Mouse (Mus musculus) megakaryocyte-erythroid progenitor cell, adult 5-6 weeks (primary cell): ENCODE data around the gene Tspan18. TPM values are rescaled to one million over a fixed set of nuclear protein-coding genes. Genes with fewer than 3 reads are reported as not detected.

Experiments
- ATAC-seq: replicated peaks from 2 replicates; pipeline ENCODE4 v1.8.0; 2016; ENCODE audit warnings: mild to moderate bottlenecking, inconsistent platforms; ENCODE audit not compliant: severe bottlenecking, poor library complexity, low FRiP score, low TSS enrichment
- total RNA-seq, 2 experiments: library from RNA; stranded (forward) in 1 of 2; stranded (reverse) in 1 of 2; fragments of 200-1000, 215-1000 nt in 1 of 2; fragments of >200 nt in 1 of 2; fragmentation: Nextera tagmentation in 1 of 2; gene quantifications; 2 replicates each; pipeline ENCODE4 v1.2.3; 2014 to 2017

Tspan18 gene
- total RNA-seq (2014; fragmentation: Nextera tagmentation) (4.1 TPM in 1 of 2 replicates, not detected in the other), total RNA-seq (2017) (not detected in 2 replicates)

DNA sequence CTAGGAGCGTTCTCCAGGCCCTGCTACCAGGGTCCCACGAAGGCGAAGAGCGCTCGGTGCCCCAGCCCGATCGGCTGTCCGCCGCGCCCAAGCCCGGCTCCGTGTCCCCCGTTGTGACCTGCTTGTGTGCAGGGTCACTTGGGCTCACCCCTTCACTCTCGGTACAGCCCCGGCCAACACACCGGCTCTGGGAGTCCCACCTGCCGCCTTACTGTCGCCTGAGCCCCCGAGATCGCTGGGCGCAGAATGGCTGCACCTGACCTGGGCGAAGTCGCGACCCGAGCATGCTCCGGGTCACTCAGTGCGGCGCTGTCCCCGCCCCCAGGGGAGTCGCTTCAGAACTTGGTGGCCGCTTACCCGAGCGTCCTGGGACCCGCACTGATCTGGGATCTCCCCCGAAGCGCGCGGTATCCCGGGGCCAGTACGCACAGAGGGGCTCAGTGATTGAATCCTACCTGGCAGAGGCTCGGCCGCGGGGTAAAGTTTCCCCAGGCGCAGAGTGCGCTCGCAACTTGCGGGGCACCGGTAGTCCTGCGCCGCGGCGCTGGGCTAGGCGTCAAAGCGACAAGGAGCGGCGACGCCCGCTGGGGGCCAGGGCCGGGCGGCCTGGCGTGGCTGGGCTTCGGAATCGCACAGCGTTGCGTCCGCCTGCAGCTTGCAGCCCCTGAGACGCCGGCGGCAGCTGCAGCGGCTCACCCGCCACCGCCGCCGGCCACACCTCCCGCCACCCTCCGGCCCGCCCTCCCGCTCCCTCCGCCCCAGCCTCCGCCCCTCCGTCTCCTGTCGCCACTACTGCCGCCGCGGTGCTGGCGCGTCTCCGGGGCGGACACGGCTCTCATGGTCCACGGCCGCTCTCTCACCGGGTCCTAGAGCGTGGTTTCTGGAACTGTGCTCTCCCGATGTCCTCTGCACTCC is at the start of gene Tspan18:
Gene Tspan18, minus strand, starts transcription at position 689 of the 915 bp plus-strand sequence.
- ATAC-seq, result peak; percentile 84

GRCm38 (mm10) chr2:93383831-93384230 is 49.5 kb upstream of the Tspan18 start:
- no peak for ATAC-seq

DNA sequence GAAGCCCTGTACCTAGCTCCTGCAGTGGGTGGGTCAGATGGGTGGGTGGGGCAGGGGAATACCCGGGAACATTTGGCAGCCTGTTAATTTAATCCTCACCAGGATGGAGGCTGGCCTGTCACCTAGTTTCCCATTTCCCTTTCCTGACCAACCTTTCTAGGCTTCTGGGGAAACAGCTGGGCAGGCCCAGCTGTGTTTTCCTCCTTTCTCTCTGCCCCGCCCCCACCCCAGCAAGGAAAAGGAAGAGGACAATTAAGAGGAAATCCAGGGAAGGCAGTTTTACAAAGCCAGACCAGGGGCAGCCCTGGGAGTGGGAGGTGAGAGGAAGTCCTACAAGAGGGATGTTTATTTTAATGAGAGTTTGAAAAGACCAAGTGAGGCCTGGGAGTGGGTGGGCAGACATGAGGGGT is 46.4 kb upstream of the Tspan18 start:
- no peak for ATAC-seq

DNA sequence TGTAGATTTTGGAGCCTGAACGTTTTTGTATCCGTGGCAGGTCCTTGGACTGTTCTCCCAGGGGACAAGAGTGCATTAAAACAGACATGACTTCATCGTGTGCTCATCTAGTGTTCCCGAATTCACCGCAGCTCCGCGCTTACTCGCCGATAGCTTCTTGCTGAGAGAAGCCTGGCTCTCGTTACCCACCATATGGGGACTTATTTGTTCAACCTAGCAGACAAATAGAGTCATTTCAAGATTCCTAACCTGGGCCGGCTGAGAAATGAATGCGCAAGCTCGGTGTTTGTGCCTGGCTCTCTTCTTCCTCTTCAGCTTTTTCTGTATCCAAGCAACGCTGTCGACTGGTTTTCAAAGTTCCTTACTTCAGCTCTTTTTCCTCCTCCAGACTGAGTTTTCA is 43.5 kb upstream of the Tspan18 start:
- ATAC-seq, result no peak

DNA sequence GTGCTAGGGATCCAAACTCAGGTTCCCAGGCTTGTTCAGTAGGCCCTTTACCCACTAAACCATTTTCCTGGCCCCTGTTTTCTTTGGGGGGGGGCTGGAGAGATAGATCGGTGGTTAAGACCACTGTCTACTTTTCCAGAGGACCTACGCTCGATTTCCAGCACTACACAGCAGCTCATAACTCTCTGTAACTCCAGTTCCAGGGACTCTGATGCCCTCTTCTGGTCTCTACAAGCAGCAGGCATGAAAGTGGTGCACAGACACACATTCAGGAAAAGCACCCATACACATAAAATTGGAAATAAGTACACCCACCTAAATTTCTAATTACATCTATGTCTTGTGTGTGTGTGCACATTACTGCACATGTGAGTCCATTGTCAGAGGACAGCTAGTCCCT is 42.9 kb upstream of the Tspan18 start:
- ATAC-seq, result no peak

GRCm38 (mm10) chr2:93372872-93373271 is 38.6 kb upstream of the Tspan18 start:
- ATAC-seq, result no peak

- ATAC-seq, result no peak
These were observed 37.8 kb upstream of the Tspan18 start for GRCm38 (mm10) chr2:93372097-93372571.

DNA sequence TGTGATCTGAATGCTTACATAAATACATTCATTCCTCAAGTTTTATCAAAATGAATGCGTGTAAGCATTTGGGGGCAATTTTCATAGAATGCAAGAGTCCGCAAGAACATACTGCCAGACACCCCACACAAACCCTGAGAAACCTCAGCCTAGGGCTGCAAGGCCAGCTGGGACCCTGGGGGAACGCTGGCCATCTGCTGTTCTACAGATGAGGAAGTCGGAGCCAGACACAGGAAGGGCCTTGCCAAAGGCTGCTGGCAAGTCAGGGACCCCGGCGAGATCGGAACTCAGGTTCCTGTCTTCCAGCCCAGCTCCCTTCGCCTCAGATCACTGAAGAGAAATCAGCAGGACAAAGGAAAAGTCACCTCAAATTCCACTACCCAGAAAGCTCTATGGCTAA is 34.6 kb upstream of the Tspan18 start:
- no peak for ATAC-seq

GRCm38 (mm10) chr2:93367962-93368361 is 33.7 kb upstream of the Tspan18 start:
- ATAC-seq, result no peak

DNA sequence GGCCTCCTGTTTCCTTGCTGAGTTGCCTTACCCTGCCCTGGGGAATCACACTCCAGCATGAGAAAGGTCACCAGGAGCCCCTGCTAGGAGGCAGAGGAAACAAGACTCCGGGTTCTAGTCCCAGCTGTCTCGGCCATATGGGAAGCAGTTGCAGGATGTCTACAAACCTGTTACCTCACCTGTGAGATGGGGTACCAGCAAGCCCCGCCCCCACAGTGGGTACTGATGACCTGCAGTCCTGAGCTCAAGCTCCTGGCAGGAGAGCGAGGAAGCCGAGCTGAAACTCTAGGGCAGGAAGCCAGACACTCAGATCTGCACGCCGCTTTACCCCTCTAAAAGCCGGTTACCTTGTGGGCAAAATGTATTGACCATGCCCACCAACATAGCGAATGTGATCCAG is 31.1 kb upstream of the Tspan18 start:
- ATAC-seq, result no peak

DNA sequence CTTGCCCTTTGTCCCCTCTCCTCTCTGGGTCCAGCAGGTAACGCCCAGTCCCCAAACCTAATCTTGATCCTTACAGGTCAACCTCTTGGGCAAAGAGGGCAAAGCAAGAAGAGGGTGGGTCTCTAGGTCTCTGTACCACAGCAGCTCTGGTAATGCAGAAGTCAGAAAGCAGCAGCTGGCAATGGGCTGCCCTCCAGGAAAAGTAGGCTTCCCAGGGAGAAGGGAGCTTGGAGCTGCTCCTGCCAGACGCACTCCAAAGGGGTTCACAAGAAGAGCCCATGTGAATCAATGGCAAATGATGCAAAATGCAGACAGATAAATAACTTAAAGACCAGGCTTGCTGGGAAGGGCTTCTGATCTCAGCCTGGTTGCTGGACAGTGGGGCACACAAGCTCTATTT is 30.6 kb upstream of the Tspan18 start:
- no peak for ATAC-seq

DNA sequence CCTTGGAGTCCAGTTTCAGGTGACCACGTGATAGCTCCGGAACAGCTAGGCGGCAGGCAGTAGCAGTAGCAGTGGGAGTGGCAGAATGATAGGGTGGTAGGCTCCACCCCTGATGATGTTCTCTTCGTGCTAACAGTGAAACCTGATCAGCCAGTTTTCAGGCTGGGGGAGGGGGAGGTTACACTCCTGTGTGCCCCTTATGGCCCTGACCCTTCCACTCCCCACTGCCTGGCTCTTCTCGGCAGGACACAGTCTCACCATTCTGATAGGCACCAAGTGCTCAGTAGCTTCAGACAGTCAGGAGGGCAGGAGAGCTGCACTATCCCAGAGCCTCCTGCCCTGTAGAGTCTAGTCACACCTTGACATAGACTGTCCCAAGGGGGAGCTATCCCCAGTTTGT is 27.1 kb upstream of the Tspan18 start:
- ATAC-seq, result no peak

DNA sequence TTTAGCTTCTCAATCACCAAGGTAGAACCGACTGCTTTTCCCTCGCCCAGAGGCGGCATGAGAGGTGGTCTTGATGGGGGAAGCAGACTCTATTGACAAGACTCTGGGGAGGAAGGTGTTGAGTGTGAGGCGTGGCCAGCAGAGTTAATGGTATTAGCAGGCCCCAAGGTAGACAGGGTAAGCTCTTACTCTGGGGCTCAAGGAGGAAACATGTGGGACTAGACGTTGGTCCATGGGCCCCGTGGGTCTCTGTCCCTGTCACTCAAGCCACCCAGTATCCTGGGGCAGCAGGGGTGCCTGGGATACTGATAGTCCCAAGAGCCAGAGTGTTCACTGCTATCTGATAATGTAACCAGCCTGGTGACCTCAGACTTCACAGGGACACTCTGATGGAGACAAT is 26.0 kb upstream of the Tspan18 start:
- no peak for ATAC-seq

DNA sequence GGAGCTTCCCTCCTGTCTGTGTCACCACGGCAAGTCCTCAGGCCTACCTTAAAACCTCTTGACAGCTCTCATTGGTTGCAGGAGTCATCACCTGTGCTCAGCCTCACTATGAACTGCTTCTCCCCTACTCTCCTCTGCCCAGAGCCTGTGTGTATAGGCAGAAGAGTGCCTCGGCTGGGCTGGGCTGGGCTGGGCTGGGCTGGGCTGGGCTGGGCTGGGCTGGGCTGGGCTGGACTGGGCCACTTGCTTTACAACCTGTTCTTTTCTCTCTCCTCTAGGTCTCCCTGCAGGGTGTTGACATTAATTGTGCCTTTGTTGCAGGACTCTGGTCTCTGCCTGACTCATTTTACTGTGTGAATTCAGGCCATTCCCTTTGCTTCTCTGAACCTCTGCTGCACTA is 23.1 kb upstream of the Tspan18 start:
- no peak for ATAC-seq

DNA sequence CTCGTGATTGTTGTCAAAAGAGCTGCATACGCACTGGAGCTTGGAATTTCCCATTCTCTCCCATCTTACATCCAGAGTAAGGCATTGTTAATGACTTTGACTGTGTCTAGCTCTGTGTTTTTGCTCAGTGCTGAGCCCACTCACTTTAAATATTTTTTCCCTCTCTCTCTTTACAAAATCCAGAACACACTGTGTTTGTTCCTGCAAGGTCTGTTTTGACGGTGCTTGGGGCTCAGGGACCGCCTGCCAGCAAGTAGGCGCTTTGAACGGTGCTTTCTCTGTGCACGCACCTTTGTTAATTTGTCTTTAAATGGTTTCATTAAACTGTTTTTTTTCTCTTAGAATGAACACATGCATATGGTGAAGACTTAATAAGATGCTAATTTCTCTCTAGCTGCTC is 21.5 kb upstream of the Tspan18 start:
- no peak for ATAC-seq

DNA sequence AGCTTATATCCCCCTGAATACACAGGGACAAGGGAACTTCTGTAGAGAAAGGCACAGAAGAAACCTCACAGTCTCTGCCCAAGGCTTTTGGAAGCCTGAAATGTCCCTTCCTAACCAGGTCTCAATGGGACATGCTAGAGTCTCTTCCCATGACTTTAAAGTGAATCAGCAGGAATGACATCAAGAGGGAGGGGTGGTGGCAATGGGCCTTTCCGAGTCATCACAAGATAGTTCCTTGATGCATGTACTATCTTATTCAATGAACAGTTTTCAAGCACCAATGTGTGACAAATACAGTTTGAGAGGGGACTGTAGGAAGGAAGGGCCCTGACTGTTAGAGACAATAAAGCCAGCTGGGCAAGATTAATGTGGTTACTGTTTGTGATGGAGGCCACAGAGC is 20.3 kb upstream of the Tspan18 start:
- no peak for ATAC-seq

DNA sequence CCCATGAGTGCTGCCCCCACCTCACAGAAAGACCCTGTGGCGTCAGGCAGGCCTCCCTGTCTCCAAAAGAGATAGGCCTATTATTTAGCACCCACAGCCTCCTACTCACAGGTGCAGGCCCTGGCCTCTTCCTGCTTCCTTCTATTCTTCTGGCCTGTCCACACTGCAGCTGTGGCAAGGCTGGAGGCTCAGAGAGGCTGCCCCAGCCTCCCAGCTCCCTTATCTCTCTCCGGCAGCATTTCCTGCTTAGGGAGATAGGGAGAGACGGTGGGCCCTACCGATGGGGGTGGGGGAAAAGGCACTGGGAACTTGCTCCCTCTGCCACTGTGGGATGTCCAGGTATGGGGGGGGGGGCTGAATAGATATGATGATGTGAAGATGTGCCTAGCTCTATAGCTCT is 19.4 kb upstream of the Tspan18 start:
- ATAC-seq, result peak; percentile 93

DNA sequence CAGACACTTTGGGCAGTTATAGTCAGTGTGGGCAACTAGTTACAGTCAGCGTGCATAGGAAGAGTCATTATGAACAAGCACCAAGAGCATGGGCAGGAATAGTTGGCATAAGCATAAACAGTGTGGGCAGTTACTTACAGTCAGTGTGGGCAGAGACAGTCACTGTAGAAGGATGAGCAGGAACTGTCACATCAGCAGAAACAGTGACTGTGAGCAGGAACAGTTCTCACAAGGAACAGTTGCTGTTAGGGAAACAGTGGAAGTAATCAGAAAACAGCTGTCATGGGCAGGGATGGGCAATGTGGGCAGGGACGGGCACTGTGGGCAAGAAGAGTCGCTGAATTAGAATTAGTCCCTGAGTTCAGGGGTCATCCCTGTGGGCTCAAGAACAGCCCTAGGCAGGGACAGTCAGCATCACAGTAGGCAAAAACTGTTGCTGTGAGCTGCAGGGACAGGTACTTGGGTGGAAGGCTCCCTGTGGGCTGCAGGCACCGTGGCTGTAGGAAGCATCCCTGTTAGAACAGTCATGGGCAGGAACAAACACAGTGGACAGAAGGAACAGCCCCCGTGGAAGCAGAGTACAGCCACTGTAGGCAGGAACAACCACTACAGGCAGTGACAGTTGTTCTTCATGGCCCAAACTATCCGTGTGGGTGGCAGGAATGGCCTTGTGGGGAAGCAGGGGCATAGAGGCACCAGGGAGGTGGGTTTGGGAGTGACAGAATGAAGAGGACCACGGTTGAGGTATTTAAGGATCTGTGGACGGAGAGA is 18.8 kb upstream of the Tspan18 start:
- no peak; the same call in 1 of the 2 replicates for ATAC-seq

DNA sequence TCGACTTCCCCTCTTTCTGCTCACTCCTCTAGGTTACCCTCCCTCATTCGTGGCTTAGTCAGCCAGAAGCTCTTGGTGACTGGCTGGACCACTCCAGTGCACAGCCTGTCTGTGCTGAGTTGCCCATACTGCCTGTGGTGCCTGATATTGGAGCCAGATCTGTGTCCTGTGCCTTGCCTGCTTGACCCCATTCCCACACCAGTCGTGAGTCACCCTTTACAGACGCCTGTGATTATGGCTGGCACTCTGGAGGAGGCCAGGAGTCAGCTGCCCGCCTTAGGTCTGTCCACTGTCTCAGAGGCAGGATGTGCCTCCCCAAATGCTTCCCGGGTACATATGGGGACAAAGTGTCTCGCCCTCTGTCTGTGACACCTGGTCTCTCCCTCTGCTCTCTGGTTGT is 17.0 kb upstream of the Tspan18 start:
- ATAC-seq, result no peak

DNA sequence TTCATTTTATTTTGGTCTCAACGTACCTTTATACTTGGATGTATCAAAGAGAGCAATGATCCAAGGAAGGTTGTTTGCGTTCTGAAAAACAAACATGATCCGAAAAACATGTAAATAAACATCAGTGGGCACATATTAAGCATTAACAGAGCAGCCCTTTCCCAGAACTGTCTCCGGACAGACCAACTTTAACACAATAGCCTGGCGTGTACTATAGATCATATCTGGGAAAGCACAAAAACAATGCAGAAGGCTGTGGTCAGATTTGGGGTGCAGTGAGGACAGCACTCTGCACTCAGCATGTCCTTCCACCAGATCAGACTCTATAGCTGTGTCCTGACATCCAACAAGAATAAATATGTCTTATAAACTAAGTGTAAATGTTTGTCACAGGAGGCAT is 12.7 kb upstream of the Tspan18 start:
- ATAC-seq, result no peak
